Mouse (Mus musculus): ENCODE results near the gene Ankrd2.

- TF ChIP-seq CTCF (IDR thresholded peaks at IDR 0.05; ENCODE audit: low read depth, low read length) (no peak), TAL1 (conservative IDR thresholded peaks at IDR 0.05; ENCODE audit: low read depth, low read length) (no peak), POLR2AphosphoS5 (IDR thresholded peaks at IDR 0.05; ENCODE audit: insufficient replicate concordance, low read depth, low read length) (no peak), GATA1 (IDR thresholded peaks at IDR 0.05; ENCODE audit: borderline replicate concordance, low read length) (no peak)
Observed at GRCm38 (mm10) chr19:42089748-42090595, 54.2 kb downstream of the Ankrd2 start, which contains the start of gene Pi4k2a.
